Mouse (Mus musculus): Measurements from ENCODE around the gene Unk. TPM values are rescaled to one million over a fixed set of nuclear protein-coding genes. Genes with fewer than 3 reads are reported as not detected.

The Unk gene
- polyA plus RNA-seq, 1 experiment from 2014 or later = 49.4 TPM

DNA sequence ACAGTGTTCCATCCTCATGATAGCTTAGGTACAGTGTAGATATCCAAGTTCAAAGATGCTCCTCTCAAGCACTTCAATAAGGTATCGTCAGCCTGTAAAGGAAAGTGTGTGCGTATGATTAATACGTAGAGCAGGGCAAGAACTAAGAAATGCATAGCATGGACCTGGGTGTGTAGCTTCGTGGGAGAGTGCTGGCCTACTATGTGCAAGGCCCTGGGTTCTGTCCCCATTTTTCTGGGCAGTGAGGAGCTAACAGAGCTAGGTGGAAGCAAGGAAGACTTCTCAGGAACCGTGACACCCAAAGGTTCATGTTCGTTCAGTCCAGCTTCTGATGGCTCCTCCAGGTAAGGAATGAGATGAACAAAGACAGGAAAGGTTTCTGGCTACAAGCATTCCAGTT, 15.1 kb downstream of the Unk start:
- Histone ChIP-seq H3K27ac (replicated peaks) (no peak overlapping the region), H3K9me3 (peaks cover 8% of the 10 kb centered on the region; the same call in 1 of the 2 replicates), H3K36me3 (replicated peaks) (peaks cover 98% of the 10 kb centered on the region), H3K4me1 (no peaks in the 10 kb centered on the region), H3K27me3 (replicated peaks; ENCODE audit: low read depth, poor library complexity, severe bottlenecking) (no peaks in the 10 kb centered on the region), H3K4me3 (no peak overlapping the region)
- DNase-seq (ENCODE audit: low spot score) = no peak
- WGBS = 95% methylated on average over 6 of the region's 6 CpGs

DNA sequence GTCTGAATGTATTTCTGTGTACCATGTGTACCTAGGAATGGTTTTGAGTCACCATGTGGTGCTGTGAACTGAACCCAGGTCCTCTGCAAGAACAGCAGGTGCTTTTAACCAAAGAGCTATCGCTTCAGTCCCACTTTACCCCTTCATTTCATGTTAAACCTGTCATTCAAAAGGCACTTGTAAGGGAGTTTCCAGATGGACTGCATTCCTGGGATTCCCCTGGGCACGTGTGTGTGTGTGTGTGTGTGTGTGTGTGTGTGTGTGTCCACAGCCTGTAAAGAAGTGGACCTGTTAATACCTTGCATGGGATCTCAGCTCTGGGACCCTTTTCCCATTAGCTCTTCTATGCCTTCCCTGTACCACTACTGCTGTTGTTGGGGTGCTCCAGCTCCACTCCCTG, 19.5 kb downstream of the Unk start:
- H3K9me3 ChIP-seq = peaks cover 4% of the 10 kb centered on the region; the same call in 1 of the 2 replicates
- H3K4me1 ChIP-seq = no peaks in the 10 kb centered on the region
- H3K27ac ChIP-seq (replicated peaks) = no peak overlapping the region
- no peak overlapping the region for H3K4me3 ChIP-seq
- 84% methylated on average over 2 of the region's 2 CpGs for WGBS
- DNase-seq (ENCODE audit: low spot score) = peak; percentile 9
- H3K36me3 ChIP-seq (replicated peaks) = peaks cover 100% of the 10 kb centered on the region
- H3K27me3 ChIP-seq (replicated peaks; ENCODE audit: low read depth, poor library complexity, severe bottlenecking) = no peaks in the 10 kb centered on the region

DNA sequence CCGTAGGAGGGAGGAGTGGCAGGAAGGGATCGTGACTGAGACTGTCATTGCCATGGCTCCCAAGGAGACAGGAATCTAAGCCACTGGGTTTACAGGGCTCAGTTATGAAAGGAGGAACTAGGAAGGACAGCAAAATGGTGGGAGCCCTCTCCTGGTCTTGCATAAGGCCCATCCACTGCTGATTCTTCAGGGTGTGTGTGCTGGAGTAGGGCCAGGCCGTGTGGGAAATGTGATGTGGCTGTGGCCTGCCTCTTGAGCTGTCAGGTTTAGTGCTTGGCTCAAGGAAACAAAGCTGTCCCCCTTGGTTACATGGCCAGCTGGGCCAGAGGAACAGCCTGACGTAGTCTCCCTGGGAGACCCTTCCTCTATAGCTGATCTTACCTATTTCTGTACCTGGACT, 20.1 kb downstream of the Unk start:
- no peaks in the 10 kb centered on the region for H3K27me3 ChIP-seq (replicated peaks; ENCODE audit: low read depth, poor library complexity, severe bottlenecking)
- H3K36me3 ChIP-seq (replicated peaks) = peaks cover 100% of the 10 kb centered on the region
- DNase-seq (ENCODE audit: low spot score) = no peak
- H3K4me3 ChIP-seq = no peak overlapping the region
- no peaks in the 10 kb centered on the region for H3K4me1 ChIP-seq
- H3K9me3 ChIP-seq = peaks cover 4% of the 10 kb centered on the region; the same call in 1 of the 2 replicates
- WGBS = 87% methylated on average over 4 of the region's 4 CpGs
- H3K27ac ChIP-seq (replicated peaks) = no peak overlapping the region

DNA sequence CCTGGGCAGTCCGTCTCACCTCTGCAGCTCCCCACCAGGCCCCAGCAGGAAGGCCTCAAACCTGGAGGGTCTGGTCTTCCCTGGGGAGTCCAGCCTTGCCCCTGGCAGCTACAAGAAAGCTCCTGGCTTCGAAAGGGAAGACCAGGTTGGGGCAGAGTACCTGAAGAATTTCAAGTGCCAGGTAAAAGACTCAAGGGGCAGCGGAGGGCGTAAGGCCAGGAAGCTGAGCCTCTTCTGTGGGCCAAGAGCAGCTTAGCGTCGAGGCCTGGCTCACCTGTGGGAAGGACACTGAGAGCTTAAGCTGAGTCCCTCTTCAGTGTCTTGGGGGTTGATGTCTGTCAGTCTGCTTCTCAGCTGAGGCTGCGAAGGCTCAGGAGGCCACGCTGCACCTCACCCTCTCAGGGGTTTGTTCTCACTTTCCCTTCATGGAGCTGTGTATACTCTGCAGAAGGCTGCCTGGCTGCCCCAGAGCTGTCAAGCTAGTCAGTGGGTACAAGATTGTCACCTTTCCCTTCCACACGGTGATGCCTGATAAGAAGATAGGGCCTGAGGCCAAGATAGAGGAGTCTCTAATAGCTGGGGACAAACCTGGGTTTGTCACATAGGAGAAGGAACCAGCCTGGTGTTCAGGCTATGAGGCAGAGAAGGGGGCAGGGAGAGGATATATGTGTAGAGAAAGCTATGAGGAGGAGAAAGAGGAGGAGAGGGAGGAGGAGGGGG, 23.5 kb downstream of the Unk start:
- DNase-seq (ENCODE audit: low spot score) = no peak
- 92% methylated on average over 9 of the region's 9 CpGs for WGBS
- Histone ChIP-seq H3K4me1 (no peaks in the 10 kb centered on the region), H3K36me3 (replicated peaks) (peaks cover 100% of the 10 kb centered on the region), H3K27ac (replicated peaks) (no peak overlapping the region), H3K27me3 (replicated peaks; ENCODE audit: low read depth, poor library complexity, severe bottlenecking) (no peaks in the 10 kb centered on the region), H3K9me3 (peaks cover 4% of the 10 kb centered on the region; the same call in 1 of the 2 replicates), H3K4me3 (no peak overlapping the region)

DNA sequence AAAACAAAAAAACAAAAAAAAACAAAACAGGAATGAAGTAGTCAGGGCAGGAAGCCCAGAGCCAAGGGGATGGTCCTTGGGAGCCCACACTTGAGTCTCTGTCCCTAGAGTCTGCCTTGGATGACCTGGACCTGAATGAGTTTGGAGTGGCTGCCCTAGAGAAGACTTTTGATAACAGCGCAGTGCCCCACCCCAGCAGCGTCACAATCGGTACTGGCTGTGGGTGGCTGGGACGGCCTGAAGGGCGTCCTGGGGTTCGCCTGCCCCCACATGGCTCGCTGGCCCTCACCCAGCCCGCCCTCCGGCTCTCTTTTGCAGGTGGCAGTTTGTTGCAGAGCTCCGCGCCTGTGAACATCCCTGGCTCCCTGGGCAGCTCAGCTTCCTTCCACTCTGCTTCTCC, 25.8 kb downstream of the Unk start:
- Histone ChIP-seq H3K27ac (replicated peaks) (no peak overlapping the region), H3K4me1 (no peaks in the 10 kb centered on the region), H3K9me3 (no peaks in the 10 kb centered on the region), H3K27me3 (replicated peaks; ENCODE audit: low read depth, poor library complexity, severe bottlenecking) (no peaks in the 10 kb centered on the region), H3K36me3 (replicated peaks) (peaks cover 100% of the 10 kb centered on the region), H3K4me3 (no peak overlapping the region)
- DNase-seq (ENCODE audit: low spot score) = no peak
- WGBS = 96% methylated on average over 11 of the region's 11 CpGs

DNA sequence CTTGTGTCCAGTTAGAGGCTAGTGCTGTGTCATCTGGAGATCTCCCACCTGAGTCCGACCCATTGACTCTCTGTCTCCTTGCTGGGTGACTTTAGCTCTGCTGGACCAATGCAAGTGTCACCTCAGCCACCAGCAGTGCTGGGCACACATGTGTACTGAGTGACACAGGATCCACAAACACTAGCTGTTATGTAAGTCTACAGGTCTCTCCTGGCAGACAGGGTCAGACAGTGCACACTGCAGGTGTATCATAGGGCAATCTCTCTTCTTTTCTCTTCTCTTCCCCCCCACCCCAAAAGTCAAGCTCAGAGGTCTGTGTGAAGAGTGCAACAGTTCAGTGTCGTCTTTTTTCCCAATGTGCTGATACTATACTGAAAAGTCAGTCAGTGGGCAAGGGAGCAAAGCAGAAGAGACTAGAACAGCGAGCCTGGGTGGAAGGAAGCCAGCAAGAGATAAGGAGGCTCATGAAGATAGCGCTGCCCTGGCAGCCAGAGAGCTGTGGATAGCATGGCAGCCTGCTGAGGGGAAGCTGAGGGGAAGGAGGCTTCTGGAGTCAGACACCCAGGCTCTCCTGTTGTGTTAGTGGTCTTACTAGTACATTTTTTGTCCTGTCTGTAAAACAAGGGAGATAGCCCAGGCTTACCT, 27.2 kb downstream of the Unk start:
- 88% methylated on average over 4 of the region's 4 CpGs for WGBS
- H3K4me1 ChIP-seq = 0 out of 2 replicates have a peak, but pooled peaks cover 1% of the 10 kb centered on the region
- no peak overlapping the region for H3K4me3 ChIP-seq
- no peaks in the 10 kb centered on the region for H3K27me3 ChIP-seq (replicated peaks; ENCODE audit: low read depth, poor library complexity, severe bottlenecking)
- no peak for DNase-seq (ENCODE audit: low spot score)
- H3K9me3 ChIP-seq = no peaks in the 10 kb centered on the region
- no peak overlapping the region for H3K27ac ChIP-seq (replicated peaks)
- H3K36me3 ChIP-seq (replicated peaks) = peaks cover 100% of the 10 kb centered on the region

DNA sequence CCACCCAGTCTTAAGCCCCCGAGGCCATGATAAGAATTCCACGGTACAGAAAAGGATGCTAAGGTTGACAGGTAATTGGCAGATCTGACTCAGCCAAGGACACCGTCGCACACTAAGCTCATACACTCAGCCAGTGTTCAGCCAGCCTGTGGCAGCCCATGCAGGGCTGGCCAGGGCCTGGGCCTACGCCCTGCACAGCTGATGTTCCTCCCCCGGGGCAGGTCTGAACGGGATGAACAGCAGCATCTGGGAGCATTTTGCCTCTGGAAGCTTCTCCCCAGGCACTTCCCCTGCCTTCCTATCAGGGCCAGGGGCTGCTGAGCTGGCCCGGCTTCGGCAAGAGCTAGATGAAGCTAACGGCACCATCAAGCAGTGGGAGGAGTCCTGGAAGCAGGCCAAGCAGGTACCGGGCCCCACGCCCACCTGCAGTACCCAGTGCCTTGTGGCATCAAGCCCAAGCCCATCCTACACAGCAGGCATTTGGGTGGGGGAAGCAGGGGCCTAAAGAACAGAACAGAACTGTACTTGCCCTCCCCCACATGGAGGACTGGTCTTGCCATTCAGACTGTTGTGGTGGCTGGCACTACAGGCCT, 28.0 kb downstream of the Unk start:
- no peaks in the 10 kb centered on the region for H3K27me3 ChIP-seq (replicated peaks; ENCODE audit: low read depth, poor library complexity, severe bottlenecking)
- WGBS = 83% methylated on average over 12 of the region's 12 CpGs
- no peak overlapping the region for H3K4me3 ChIP-seq
- no peak for DNase-seq (ENCODE audit: low spot score)
- peaks cover 100% of the 10 kb centered on the region for H3K36me3 ChIP-seq (replicated peaks)
- 0 out of 2 replicates have a peak, but pooled peaks cover 4% of the 10 kb centered on the region for H3K4me1 ChIP-seq
- no peak overlapping the region for H3K27ac ChIP-seq (replicated peaks)
- no peaks in the 10 kb centered on the region for H3K9me3 ChIP-seq

DNA sequence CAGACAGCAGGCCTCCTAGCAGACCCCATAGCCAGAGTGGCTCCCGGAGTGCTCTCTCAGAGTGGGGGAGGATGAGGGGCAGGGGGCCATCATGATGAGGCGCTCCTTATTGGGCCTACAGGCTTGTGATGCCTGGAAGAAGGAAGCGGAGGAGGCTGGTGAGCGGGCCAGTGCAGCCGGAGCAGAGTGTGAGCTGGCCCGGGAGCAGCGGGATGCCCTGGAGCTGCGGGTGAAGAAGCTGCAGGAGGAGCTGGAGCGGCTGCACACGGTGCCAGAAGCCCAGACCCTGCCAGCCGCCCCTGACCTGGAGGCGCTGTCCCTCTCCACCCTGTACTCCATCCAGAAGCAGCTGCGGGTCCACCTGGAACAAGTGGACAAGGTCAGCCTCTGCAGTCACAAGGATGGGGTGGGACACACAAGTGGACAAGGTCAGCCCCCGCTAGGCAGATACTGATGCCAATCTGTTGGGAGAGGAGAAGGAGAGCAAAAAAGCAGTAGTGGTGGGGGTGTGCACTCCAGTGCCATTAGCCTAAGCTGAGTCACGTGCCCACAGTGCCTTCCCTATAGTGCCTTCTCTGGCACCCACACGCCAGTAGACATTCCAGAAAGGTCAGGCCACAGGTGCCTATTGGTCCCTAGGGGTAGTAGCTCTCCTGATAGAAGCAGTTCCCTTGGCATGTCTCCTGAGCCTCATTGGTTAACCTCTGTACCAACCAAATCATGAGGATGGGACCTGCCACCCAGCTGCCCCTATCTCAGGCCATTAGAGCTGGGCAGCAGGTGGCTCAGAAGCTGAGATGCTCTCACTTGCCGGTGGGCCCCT, 29.0 kb downstream of the Unk start:
- Histone ChIP-seq H3K4me3 (0 out of 2 replicates have a peak overlapping the region, but pooled peaks have one; percentile 2), H3K36me3 (replicated peaks) (peaks cover 95% of the 10 kb centered on the region), H3K4me1 (peaks cover 9% of the 10 kb centered on the region; the same call in 1 of the 2 replicates), H3K27me3 (replicated peaks; ENCODE audit: low read depth, poor library complexity, severe bottlenecking) (no peaks in the 10 kb centered on the region), H3K27ac (replicated peaks) (no peak overlapping the region), H3K9me3 (no peaks in the 10 kb centered on the region)
- WGBS = 90% methylated on average over 17 of the region's 17 CpGs
- no peak for DNase-seq (ENCODE audit: low spot score)

DNA sequence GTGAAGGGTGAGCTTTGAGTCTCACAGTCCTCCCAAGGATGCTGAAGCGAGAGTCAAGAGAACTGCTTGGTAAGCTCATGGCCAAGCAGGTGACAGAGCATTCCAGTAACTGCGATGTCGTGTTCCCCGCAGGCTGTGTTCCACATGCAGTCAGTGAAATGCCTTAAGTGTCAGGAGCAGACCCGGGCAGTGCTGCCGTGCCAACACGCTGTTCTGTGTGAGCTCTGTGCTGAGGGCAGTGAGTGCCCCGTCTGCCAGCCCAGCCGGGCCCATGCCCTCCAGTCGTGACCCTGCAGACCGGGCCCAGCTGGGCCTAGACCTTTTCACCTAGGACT, 29.5 kb downstream of the Unk start:
- Histone ChIP-seq H3K27me3 (replicated peaks; ENCODE audit: low read depth, poor library complexity, severe bottlenecking) (no peaks in the 10 kb centered on the region), H3K36me3 (replicated peaks) (peaks cover 89% of the 10 kb centered on the region), H3K4me1 (peaks cover 13% of the 10 kb centered on the region; the same call in 1 of the 2 replicates), H3K4me3 (no peak overlapping the region), H3K9me3 (no peaks in the 10 kb centered on the region), H3K27ac (replicated peaks) (no peak overlapping the region)
- DNase-seq (ENCODE audit: low spot score) = no peak
- 94% methylated on average over 11 of the region's 11 CpGs for WGBS

DNA sequence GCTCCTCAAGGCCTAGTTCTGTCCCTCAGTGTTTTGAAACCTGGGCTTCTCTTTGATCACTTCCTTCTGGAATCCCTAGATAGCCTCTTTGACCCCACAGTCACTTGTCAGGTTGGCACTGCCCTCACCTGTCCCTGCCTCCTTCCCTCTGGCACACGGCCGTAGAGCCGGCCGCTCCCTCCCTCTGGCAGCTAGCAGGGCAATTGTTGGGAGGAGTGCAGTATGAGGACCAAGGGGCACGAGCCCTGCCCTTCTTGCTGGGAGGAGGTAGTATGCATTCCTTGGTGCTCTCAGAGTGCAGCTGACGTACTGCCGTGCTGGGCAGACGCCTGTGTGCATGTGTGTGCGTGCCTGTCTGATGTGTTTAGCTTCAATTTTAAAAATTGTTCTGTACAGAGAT, 30.5 kb downstream of the Unk start:
- DNase-seq (ENCODE audit: low spot score) = no peak
- Histone ChIP-seq H3K4me3 (no peak overlapping the region), H3K27ac (replicated peaks) (no peak overlapping the region), H3K27me3 (replicated peaks; ENCODE audit: low read depth, poor library complexity, severe bottlenecking) (no peaks in the 10 kb centered on the region), H3K36me3 (replicated peaks) (peaks cover 79% of the 10 kb centered on the region), H3K4me1 (peaks cover 14% of the 10 kb centered on the region; the same call in 1 of the 2 replicates), H3K9me3 (no peaks in the 10 kb centered on the region)
- 88% methylated on average over 9 of the region's 9 CpGs for WGBS

DNA sequence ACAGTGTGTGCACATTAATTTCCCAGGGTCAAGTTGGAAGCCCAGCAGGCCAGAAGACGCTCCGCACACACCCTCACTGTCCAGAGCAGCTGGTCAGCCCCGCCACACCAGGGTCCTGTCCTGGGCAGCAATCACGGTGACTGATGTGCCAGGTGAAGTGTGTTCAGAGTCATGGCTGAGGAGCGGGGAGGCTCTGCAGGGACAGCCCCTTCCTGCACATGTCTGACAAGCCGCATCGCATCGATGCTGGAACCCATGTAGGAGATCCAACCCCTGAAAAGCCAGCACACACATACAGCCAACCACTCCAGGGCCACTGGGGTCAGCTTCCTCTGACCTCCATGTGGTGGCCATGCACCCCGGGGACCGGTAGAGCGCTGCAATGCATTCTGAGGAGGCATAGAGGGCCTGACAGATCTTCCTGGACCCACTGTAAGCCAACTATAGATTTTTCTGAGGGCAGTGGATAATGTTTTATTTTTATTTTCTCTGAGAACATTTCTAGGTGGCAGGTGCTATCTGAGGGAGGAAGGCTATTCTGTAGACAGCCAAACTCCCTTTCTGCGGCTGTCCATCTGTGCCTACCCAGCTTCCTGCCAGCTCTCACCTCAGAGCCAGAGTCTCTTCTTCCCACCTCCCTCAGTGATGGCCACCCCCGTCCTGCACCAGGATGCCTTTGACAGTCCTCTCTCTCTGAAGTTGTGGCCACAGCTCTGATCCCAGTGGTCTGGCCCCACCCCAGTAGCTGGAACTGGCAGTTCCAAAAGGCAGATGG, 31.7 kb downstream of the Unk start:
- 87% methylated on average over 13 of the region's 13 CpGs for WGBS
- Histone ChIP-seq H3K27ac (replicated peaks) (no peak overlapping the region), H3K36me3 (replicated peaks) (peaks cover 67% of the 10 kb centered on the region), H3K4me3 (no peak overlapping the region), H3K9me3 (no peaks in the 10 kb centered on the region), H3K27me3 (replicated peaks; ENCODE audit: low read depth, poor library complexity, severe bottlenecking) (no peaks in the 10 kb centered on the region), H3K4me1 (peaks cover 15% of the 10 kb centered on the region; the same call in 1 of the 2 replicates)
- no peak for DNase-seq (ENCODE audit: low spot score)

DNA sequence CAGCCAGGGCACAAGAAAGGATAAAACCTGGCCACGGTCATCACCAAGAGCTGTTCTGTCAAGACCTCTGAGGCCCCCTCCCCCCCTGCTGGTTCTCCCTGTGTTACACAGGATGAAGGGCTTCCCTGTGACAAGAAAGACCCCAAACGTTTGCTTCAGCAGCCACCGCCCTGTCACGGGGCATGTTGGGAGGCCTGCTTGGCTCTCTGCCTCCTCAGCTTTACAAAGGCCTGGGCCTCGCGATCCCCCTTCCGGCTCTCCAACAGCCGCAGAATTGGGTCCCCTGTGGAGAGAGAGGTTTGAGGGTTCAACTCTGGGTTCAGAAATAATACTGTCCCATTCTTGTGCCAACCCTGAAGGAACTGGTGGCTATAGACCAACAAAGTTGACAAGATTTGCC, 32.4 kb downstream of the Unk start:
- no peak for DNase-seq (ENCODE audit: low spot score)

More for the DNA sequence above, 32.4 kb downstream of the Unk start:
- Histone ChIP-seq H3K27ac (replicated peaks) (no peak overlapping the region), H3K4me1 (peaks cover 17% of the 10 kb centered on the region; the same call in 1 of the 2 replicates), H3K36me3 (replicated peaks) (peaks cover 60% of the 10 kb centered on the region), H3K4me3 (no peak overlapping the region), H3K9me3 (no peaks in the 10 kb centered on the region), H3K27me3 (replicated peaks; ENCODE audit: low read depth, poor library complexity, severe bottlenecking) (no peaks in the 10 kb centered on the region)
- WGBS = 67% methylated on average over 8 of the region's 8 CpGs
